Mouse (Mus musculus) forebrain, embryonic 13.5 days (tissue): ENCODE results near the gene Klk10. TPM values are rescaled to one million over a fixed set of nuclear protein-coding genes. Genes with fewer than 3 reads are reported as not detected.

Experiments used
- ATAC-seq: fragments of 200-750 bp; cut with Nextera tagmentation; 2 replicates; pipeline ENCODE4 v1.8.0; 2017
- H3K27ac ChIP-seq: fragments of 300-500 bp; sonication (generic); 2 replicates; pipeline ENCODE4 v1.5.1; 2015; ENCODE audit warnings: inconsistent platforms, mild to moderate bottlenecking, moderate library complexity
- H3K27me3 ChIP-seq: fragments of 300-500 bp; sonication (generic); 2 replicates; pipeline ENCODE4 v1.6.1; 2015; ENCODE audit warnings: mild to moderate bottlenecking, inconsistent platforms
- H3K36me3 ChIP-seq: fragments of 300-500 bp; sonication (generic); 2 replicates; pipeline ENCODE4 v1.6.1; 2015; ENCODE audit warnings: mild to moderate bottlenecking, inconsistent platforms; ENCODE audit not compliant: poor library complexity, severe bottlenecking
- H3K4me1 ChIP-seq: fragments of 300-500 bp; sonication (generic); 2 replicates; pipeline ENCODE4 v1.6.1; 2015; ENCODE audit warnings: inconsistent platforms
- H3K4me2 ChIP-seq: fragments of 300-500 bp; sonication (generic); 2 replicates; pipeline ENCODE4 v1.6.1; 2015; ENCODE audit warnings: inconsistent platforms, mild to moderate bottlenecking, moderate library complexity
- H3K4me3 ChIP-seq: fragments of 300-500 bp; sonication (generic); 2 replicates; pipeline ENCODE4 v1.5.1; 2015; ENCODE audit warnings: mild to moderate bottlenecking, inconsistent platforms
- H3K9ac ChIP-seq: fragments of 300-500 bp; sonication (generic); 2 replicates; pipeline ENCODE4 v1.6.1; 2015; ENCODE audit warnings: mild to moderate bottlenecking, inconsistent platforms
- H3K9me3 ChIP-seq: fragments of 300-500 bp; sonication (generic); replicated peaks from 2 replicates; pipeline ENCODE4 v1.6.1; 2016; ENCODE audit warnings: inconsistent platforms
- WGBS: fragments of 180-500 bp; shearing (Covaris S2); methylation state at CpG from one replicate; pipeline ENCODE4 v1.1.7; 2015; 5-methylcytosine and 5-hydroxymethylcytosine counted together
- polyA plus RNA-seq: library from polyadenylated mRNA; unstranded; fragments of >200 nt; fragmentation: Nextera tagmentation; extraction: Ambion mirVana; gene quantifications from 2 replicates; pipeline ENCODE4 v1.2.1, GENCODE M21; 2015

The Klk10 gene
- polyA plus RNA-seq, 1 experiment from 2014 or later, result not detected

- no peaks in the 10 kb centered on the region for H3K9me3 ChIP-seq
- no peak overlapping the region for H3K4me3 ChIP-seq
- 91% methylated on average over 12 of the region's 12 CpGs for WGBS
- no peak overlapping the region for H3K9ac ChIP-seq
- H3K4me2 ChIP-seq, result no peak overlapping the region
- H3K27ac ChIP-seq, result no peak overlapping the region
- ATAC-seq, result no peak
- H3K4me1 ChIP-seq, result no peaks in the 10 kb centered on the region
- H3K36me3 ChIP-seq, result no peaks in the 10 kb centered on the region
- no peaks in the 10 kb centered on the region for H3K27me3 ChIP-seq
These were observed 3.4 kb upstream of the Klk10 start for GRCm38 (mm10) chr7:43777423-43777822.

- ATAC-seq, result no peak
- H3K4me1 ChIP-seq, result no peaks in the 10 kb centered on the region
- H3K9me3 ChIP-seq, result no peaks in the 10 kb centered on the region
- no peaks in the 10 kb centered on the region for H3K36me3 ChIP-seq
- 91% methylated on average over 10 of the region's 10 CpGs for WGBS
- H3K27ac ChIP-seq, result no peak overlapping the region
- no peak overlapping the region for H3K9ac ChIP-seq
- peaks cover 3% of the 10 kb centered on the region for H3K27me3 ChIP-seq
- no peak overlapping the region for H3K4me2 ChIP-seq
- H3K4me3 ChIP-seq, result no peak overlapping the region
These were observed 2.5 kb upstream of the Klk10 start for GRCm38 (mm10) chr7:43778176-43778970.

- Histone ChIP-seq H3K4me2 (no peak overlapping the region), H3K9ac (no peak overlapping the region), H3K4me3 (no peak overlapping the region), H3K27me3 (peaks cover 9% of the 10 kb centered on the region), H3K36me3 (no peaks in the 10 kb centered on the region), H3K27ac (no peak overlapping the region), H3K4me1 (no peaks in the 10 kb centered on the region), H3K9me3 (no peaks in the 10 kb centered on the region)
- 77% methylated on average over 6 of the region's 6 CpGs for WGBS
- no peak for ATAC-seq
These were observed 594 bp upstream of the Klk10 start for GRCm38 (mm10) chr7:43780241-43780640.

- Histone ChIP-seq H3K4me2 (no peak overlapping the region), H3K36me3 (no peaks in the 10 kb centered on the region), H3K27me3 (peaks cover 9% of the 10 kb centered on the region), H3K4me1 (no peaks in the 10 kb centered on the region), H3K9ac (no peak overlapping the region), H3K27ac (no peak overlapping the region), H3K4me3 (no peak overlapping the region), H3K9me3 (no peaks in the 10 kb centered on the region)
- WGBS, result 88% methylated on average over 9 of the region's 11 CpGs
- ATAC-seq, result no peak
These were observed 706 bp downstream of the Klk10 start for GRCm38 (mm10) chr7:43781541-43781940.

GRCm38 (mm10) chr7:43782275-43783265 is 1.7 kb downstream of the Klk10 start:
- Histone ChIP-seq H3K9me3 (no peaks in the 10 kb centered on the region), H3K27ac (no peak overlapping the region), H3K36me3 (no peaks in the 10 kb centered on the region), H3K4me2 (peak overlapping the region; percentile 64), H3K27me3 (peaks cover 9% of the 10 kb centered on the region), H3K4me1 (no peaks in the 10 kb centered on the region), H3K4me3 (peak overlapping the region; percentile 27), H3K9ac (peak overlapping the region; percentile 46)
- WGBS, result 6% methylated on average over 36 of the region's 36 CpGs
- peak; percentile 88 for ATAC-seq

GRCm38 (mm10) chr7:43785286-43785685 is 4.5 kb downstream of the Klk10 start:
- H3K27ac ChIP-seq, result no peak overlapping the region
- H3K9ac ChIP-seq, result no peak overlapping the region
- peaks cover 9% of the 10 kb centered on the region for H3K27me3 ChIP-seq
- no peak overlapping the region for H3K4me3 ChIP-seq
- H3K4me1 ChIP-seq, result no peaks in the 10 kb centered on the region
- H3K4me2 ChIP-seq, result no peak overlapping the region
- no peak for ATAC-seq
- H3K36me3 ChIP-seq, result no peaks in the 10 kb centered on the region
- WGBS, result 83% methylated on average over 1 of the region's 1 CpGs
- no peaks in the 10 kb centered on the region for H3K9me3 ChIP-seq

- Histone ChIP-seq H3K4me3 (no peak overlapping the region), H3K4me2 (no peak overlapping the region), H3K36me3 (no peaks in the 10 kb centered on the region), H3K9me3 (no peaks in the 10 kb centered on the region), H3K27me3 (peaks cover 8% of the 10 kb centered on the region), H3K27ac (no peak overlapping the region), H3K9ac (no peak overlapping the region), H3K4me1 (no peaks in the 10 kb centered on the region)
- no peak for ATAC-seq
- WGBS, result 75% methylated on average over 3 of the region's 3 CpGs
These were observed 7.3 kb downstream of the Klk10 start for GRCm38 (mm10) chr7:43788096-43788495.

- Histone ChIP-seq H3K9ac (no peak overlapping the region), H3K9me3 (no peaks in the 10 kb centered on the region), H3K27ac (no peak overlapping the region), H3K27me3 (no peaks in the 10 kb centered on the region), H3K36me3 (no peaks in the 10 kb centered on the region), H3K4me3 (no peak overlapping the region), H3K4me1 (no peaks in the 10 kb centered on the region), H3K4me2 (no peak overlapping the region)
- ATAC-seq, result no peak
- 76% methylated on average over 2 of the region's 2 CpGs for WGBS
These were observed 8.5 kb downstream of the Klk10 start for GRCm38 (mm10) chr7:43789295-43789694.

- H3K27me3 ChIP-seq, result peaks cover 17% of the 10 kb centered on the region
- no peak within 1 kb of the TSS for H3K9ac ChIP-seq
- no peak within 1 kb of the TSS for H3K4me2 ChIP-seq
- H3K4me3 ChIP-seq, result no peak within 1 kb of the TSS
- WGBS, result 84% methylated on average over 7 of the region's 7 CpGs
- no peak within 1 kb of the TSS for H3K27ac ChIP-seq
- H3K9me3 ChIP-seq, result no peaks in the 10 kb centered on the region
- no peaks in the 10 kb centered on the region for H3K36me3 ChIP-seq
- ATAC-seq, result no peak
- H3K4me1 ChIP-seq, result peaks cover 6% of the 10 kb centered on the region; the same call in 1 of the 2 replicates
These were observed 10.8 kb downstream of the Klk10 start, which contains the start of gene Klk9 for GRCm38 (mm10) chr7:43791591-43791990. TSS of gene Klk9 (plus strand) at chr7:43791891.

GRCm38 (mm10) chr7:43796355-43796754 is 15.5 kb downstream of the Klk10 start:
- Histone ChIP-seq H3K36me3 (no peaks in the 10 kb centered on the region), H3K27ac (no peak overlapping the region), H3K4me2 (peak overlapping the region; percentile 78), H3K4me1 (peaks cover 11% of the 10 kb centered on the region), H3K9me3 (no peaks in the 10 kb centered on the region), H3K4me3 (peak overlapping the region; percentile 47), H3K27me3 (peaks cover 41% of the 10 kb centered on the region), H3K9ac (no peak overlapping the region)
- no peak for ATAC-seq
- WGBS, result 4% methylated on average over 8 of the region's 8 CpGs

- Histone ChIP-seq H3K27me3 (peaks cover 41% of the 10 kb centered on the region), H3K4me3 (peak within 1 kb of the TSS; percentile 47), H3K4me1 (peaks cover 11% of the 10 kb centered on the region), H3K9me3 (no peaks in the 10 kb centered on the region), H3K36me3 (no peaks in the 10 kb centered on the region), H3K27ac (no peak within 1 kb of the TSS), H3K4me2 (peak within 1 kb of the TSS; percentile 78), H3K9ac (peak within 1 kb of the TSS; percentile 57)
- ATAC-seq, result peak; percentile 51; the same call in 1 of the 2 replicates
- WGBS, result 0% methylated on average over 28 of the region's 28 CpGs
These were observed 16.5 kb downstream of the Klk10 start, which contains the start of gene Klk8 for GRCm38 (mm10) chr7:43797333-43797769. TSS of gene Klk8 (plus strand) at chr7:43797577.
